Mouse (Mus musculus): Measurements from ENCODE around the gene Wnt3a.
A peak's percentile ranks its signal among the peaks of the same experiment; 100 is the strongest.

- peak in 1 of 3 experiments; percentile 33 for TF ChIP-seq MYOG (IDR thresholded peaks at IDR 0.05; ENCODE audit: control insufficient read depth in 1 of 3, insufficient read depth in 1 of 3, insufficient read length in 2 of 3, low read depth in 2 of 3)
- no peak for TF ChIP-seq POLR2A (IDR thresholded peaks at IDR 0.05; ENCODE audit: insufficient read length, low read depth)
- no peak for TF ChIP-seq SRF (IDR thresholded peaks at IDR 0.05; ENCODE audit: control insufficient read depth, insufficient read length, low read depth)
- no peak for TF ChIP-seq MAX (IDR thresholded peaks at IDR 0.05; ENCODE audit: low read depth)
- TF ChIP-seq TCF3 (IDR thresholded peaks at IDR 0.05; ENCODE audit: insufficient read length, low read depth) = no peak
- no peak for TF ChIP-seq TCF12 (IDR thresholded peaks at IDR 0.05; ENCODE audit: insufficient read depth, poor library complexity, severe bottlenecking)
- TF ChIP-seq E2F4 (IDR thresholded peaks at IDR 0.05; ENCODE audit: insufficient read depth) = no peak
- TF ChIP-seq USF1 (IDR thresholded peaks at IDR 0.05; ENCODE audit: low read depth) = peak; percentile 84
Observed at GRCm38 (mm10) chr11:59309106-59309805, 18.7 kb upstream of the Wnt3a start.
